29 mouse cellular contexts compared by ENCODE assay signal in genomic region chr10:127250810-127251209, GRCm38 (mm10).
"Had no signal": no experiment of that assay in that cellular context is flagged by ENCODE, and none has a peak within 500 bp of the region (broad histone marks: within the 10 kb centered on the region; RNA-seq: fewer than 3 reads in every experiment).

No protein-coding gene starts in this region.

- H3K27me3 ChIP-seq: embryonic facial prominence, embryonic 12.5 days; embryonic facial prominence, embryonic 13.5 days; embryonic facial prominence, embryonic 15.5 days; forebrain, embryonic 12.5 days; forebrain, embryonic 13.5 days; forebrain, embryonic 15.5 days had no signal

- H3K4me3 ChIP-seq: embryonic facial prominence, embryonic 10.5 days; embryonic facial prominence, embryonic 12.5 days; embryonic facial prominence, embryonic 13.5 days; embryonic facial prominence, embryonic 15.5 days; erythroblast, embryonic 14.5 days; forebrain, embryonic 12.5 days; forebrain, embryonic 13.5 days; forebrain, embryonic 15.5 days; gastrocnemius, adult 2 months; heart, adult 2 months; heart, embryonic 10.5 days had no signal

- H3K27ac ChIP-seq: embryonic facial prominence, embryonic 10.5 days; embryonic facial prominence, embryonic 12.5 days; embryonic facial prominence, embryonic 13.5 days; embryonic facial prominence, embryonic 15.5 days; forebrain, embryonic 12.5 days; forebrain, embryonic 13.5 days; forebrain, embryonic 15.5 days; gastrocnemius, adult 2 months; heart, adult 2 months; heart, embryonic 10.5 days had no signal

- ATAC-seq: forebrain, embryonic 13.5 days; forebrain, embryonic 14.5 days; forebrain, embryonic 15.5 days; forebrain, embryonic 16.5 days; forebrain, postnatal 0 days had no signal

- DNase-seq: cerebellum, adult 2 months; cerebellum, adult 8-10 months; cerebellum, adult 9-10 months; cerebellum, adult 9-11 months; cerebellum, postnatal 10 days; cerebellum, postnatal 14 days; cerebellum, postnatal 25 days; cerebellum, postnatal 36 days; embryo, embryonic 11 days; forebrain, postnatal 0 days; gastrocnemius, adult 2 months; gastrocnemius, postnatal 10 days; gastrocnemius, postnatal 14 days; gastrocnemius, postnatal 25 days; gastrocnemius, postnatal 36 days; heart, adult 11 months; heart, adult 18-20 months; heart, adult 2 months had no signal

- H3K4me1 ChIP-seq: embryonic facial prominence, embryonic 12.5 days; embryonic facial prominence, embryonic 13.5 days; embryonic facial prominence, embryonic 15.5 days; forebrain, embryonic 13.5 days; forebrain, embryonic 15.5 days; heart, embryonic 10.5 days had no signal

- H3K9me3 ChIP-seq: embryonic facial prominence, embryonic 10.5 days; embryonic facial prominence, embryonic 12.5 days; embryonic facial prominence, embryonic 13.5 days; embryonic facial prominence, embryonic 15.5 days; forebrain, embryonic 12.5 days; forebrain, embryonic 13.5 days; forebrain, embryonic 15.5 days; heart, embryonic 10.5 days had no signal

- H3K36me3 ChIP-seq: embryonic facial prominence, embryonic 12.5 days; embryonic facial prominence, embryonic 15.5 days; heart, embryonic 10.5 days had no signal
